ENCODE assay signal across 22 mouse cellular contexts in genomic region chr6:42578678-42579077, GRCm38 (mm10). TPM values are rescaled to one million over a fixed set of nuclear protein-coding genes. Genes with fewer than 3 reads are reported as not detected.
DNase-seq lines count a peak whose midpoint lies in the region; ATAC-seq and TF ChIP-seq lines count a peak whose summit lies in the region.
"Had no signal": no experiment of that assay in that cellular context is flagged by ENCODE, and none has a peak within 500 bp of the region (broad histone marks: within the 10 kb centered on the region; RNA-seq: fewer than 3 reads in every experiment).

No protein-coding gene starts in this region.

- no peaks in the 10 kb centered on the region for H3K27me3 ChIP-seq in heart, adult 2 months (ENCODE audit: control insufficient read depth, insufficient read depth, low read length)
- H3K27me3 ChIP-seq: forebrain, embryonic 12.5 days; heart, embryonic 15.5 days; kidney, embryonic 15.5 days; liver, embryonic 15.5 days; midbrain, embryonic 15.5 days had no signal

- no peak overlapping the region for H3K27ac ChIP-seq in heart, adult 2 months
- H3K27ac ChIP-seq: forebrain, embryonic 12.5 days; heart, embryonic 15.5 days; kidney, embryonic 15.5 days; liver, embryonic 15.5 days; midbrain, embryonic 15.5 days had no signal

- no peaks in the 10 kb centered on the region for H3K4me1 ChIP-seq in heart, adult 2 months (ENCODE audit: control insufficient read depth, insufficient read depth, low read length)
- H3K4me1 ChIP-seq: forebrain, embryonic 12.5 days; liver, embryonic 15.5 days; midbrain, embryonic 15.5 days had no signal

- 39% methylated on average over 4 of the region's 4 CpGs for WGBS in heart, adult 2 months

- H3K4me3 ChIP-seq in heart, adult 2 months, result no peak overlapping the region
- H3K4me3 ChIP-seq: forebrain, embryonic 12.5 days; heart, embryonic 15.5 days; kidney, embryonic 15.5 days; liver, embryonic 15.5 days; midbrain, embryonic 15.5 days had no signal

- ATAC-seq in erythroid progenitor cell, adult 5-6 weeks (replicated peaks; ENCODE audit: low FRiP score, poor library complexity, severe bottlenecking), result no peak
- ATAC-seq: midbrain, embryonic 15.5 days had no signal

- no peak overlapping the region for H3K9ac ChIP-seq in heart, adult 2 months (ENCODE audit: low read depth, low read length)
- H3K9ac ChIP-seq: forebrain, embryonic 12.5 days; heart, embryonic 15.5 days; kidney, embryonic 15.5 days; liver, embryonic 15.5 days; midbrain, embryonic 15.5 days had no signal

- no peaks in the 10 kb centered on the region for H3K79me2 ChIP-seq in heart, adult 2 months (replicated peaks; ENCODE audit: control insufficient read depth, insufficient read depth, low read length)

- intact Hi-C loops in heart, adult 2 months (cut with DNase I), result no loop called here
- intact Hi-C loops in heart, postnatal 36 days (cut with DNase I), result no loop called here

- H3K36me3 ChIP-seq in heart, adult 2 months (ENCODE audit: control insufficient read depth, insufficient read depth, low read length), result no peaks in the 10 kb centered on the region
- H3K36me3 ChIP-seq: forebrain, embryonic 12.5 days; G1E; heart, embryonic 15.5 days; kidney, embryonic 15.5 days; liver, embryonic 15.5 days; midbrain, embryonic 15.5 days had no signal

- no peak for TF ChIP-seq EP300 in heart, adult 2 months (IDR thresholded peaks at IDR 0.05; ENCODE audit: insufficient read depth, low read depth, low read length)

- no peak for DNase-seq in heart, adult 2 months
- DNase-seq in heart, postnatal 36 days, result no peak
- peak; percentile 74 for DNase-seq in 3T3-L1 (ENCODE audit: low read depth, low spot score)
- peak; percentile 35 for DNase-seq in Muller cell, postnatal 12 days (ENCODE audit: inconsistent ontology term)
- peak; percentile 16 for DNase-seq in lung, postnatal 10 days
- DNase-seq in kidney, adult 18-20 months, result no peak
- DNase-seq: cerebellum, adult 11-12 months; cerebellum, postnatal 25 days; heart, adult 11 months; layer of hippocampus, adult 9-11 months; thymus, adult 18-20 months had no signal

- no peak for TF ChIP-seq POLR2A in heart, adult 2 months (IDR thresholded peaks at IDR 0.05; ENCODE audit: insufficient read depth, low read depth, low read length)

- peak; percentile 53 for TF ChIP-seq CTCF in heart, adult 2 months (IDR thresholded peaks at IDR 0.05)

RNA-seq across cellular contexts. Expression of gene Tcaf3, which starts 18.8 kb away (rescaled TPM):
- not detected for total RNA-seq in heart, adult 2 months (2021)
- not detected in 2 replicates for polyA plus RNA-seq in heart, adult 2 months (2012; rRNA removed)
- total RNA-seq in heart, postnatal 36 days (2021), result not detected
- total RNA-seq in erythroid progenitor cell, adult 5-6 weeks (2015; ENCODE audit: low replicate concordance), result not detected in 2 replicates
- not detected in 2 replicates for total RNA-seq in erythroid progenitor cell, adult 5-6 weeks (2017; ENCODE audit: low replicate concordance)
- total RNA-seq: left cerebral cortex, postnatal 10 days; megakaryocyte progenitor cell, adult 5-6 weeks had no signal
- polyA plus RNA-seq: forebrain, embryonic 12.5 days; G1E; heart, embryonic 15.5 days; hindbrain, embryonic 11.5 days; kidney, embryonic 15.5 days; limb, embryonic 14.5 days; liver, embryonic 15.5 days had no signal

RNA-seq across cellular contexts. Expression of gene Olfr455, which starts 31.3 kb away (rescaled TPM):
- total RNA-seq in heart, adult 2 months (2021), result not detected
- polyA plus RNA-seq in heart, adult 2 months (2012; rRNA removed), result not detected in 2 replicates
- total RNA-seq in heart, postnatal 36 days (2021), result not detected
- not detected in 2 replicates for total RNA-seq in erythroid progenitor cell, adult 5-6 weeks (2015; ENCODE audit: low replicate concordance)
- total RNA-seq in erythroid progenitor cell, adult 5-6 weeks (2017; ENCODE audit: low replicate concordance), result not detected in 2 replicates
- total RNA-seq: G1E; left cerebral cortex, postnatal 10 days; megakaryocyte progenitor cell, adult 5-6 weeks had no signal
- polyA plus RNA-seq: forebrain, embryonic 12.5 days; G1E; heart, embryonic 15.5 days; hindbrain, embryonic 11.5 days; kidney, embryonic 15.5 days; limb, embryonic 14.5 days; liver, embryonic 15.5 days; midbrain, embryonic 15.5 days had no signal

Comparison
In these comparisons a context has a peak if more than half of its experiments do, and no peak if none do; other contexts are left out.
1. DNase-seq: peak in 3T3-L1 (single experiment), Muller cell, postnatal 12 days (single experiment) and lung, postnatal 10 days (single experiment); none in heart, adult 2 months (0 of 2), heart, postnatal 36 days (0 of 2) and kidney, adult 18-20 months (single experiment).